Mouse (Mus musculus) embryonic stem cell, embryonic (primary cell): Measurements from ENCODE around the gene Mrps35.

Experiments
- CTCF ChIA-PET, 4 experiments: fragments of 300-600 bp in 2 of 4; fragments of 350-600 bp in 2 of 4; sonication (Branson Sonifier 250); formaldehyde crosslinking; loops; one replicate each; lab custom pipeline; 2022; ENCODE audit warnings: inconsistent platforms in 2 of 4; lab: Charles Lee
- POLR2A ChIA-PET, 4 experiments: fragments of 300-600 bp in 2 of 4; fragments of 350-600 bp in 2 of 4; sonication (Branson Sonifier 250); formaldehyde crosslinking; loops; one replicate each; lab custom pipeline; 2022; ENCODE audit warnings: antibody characterized with exemption in 4 of 4, inconsistent platforms in 1 of 4; lab: Charles Lee

Mrps35 gene

DNA sequence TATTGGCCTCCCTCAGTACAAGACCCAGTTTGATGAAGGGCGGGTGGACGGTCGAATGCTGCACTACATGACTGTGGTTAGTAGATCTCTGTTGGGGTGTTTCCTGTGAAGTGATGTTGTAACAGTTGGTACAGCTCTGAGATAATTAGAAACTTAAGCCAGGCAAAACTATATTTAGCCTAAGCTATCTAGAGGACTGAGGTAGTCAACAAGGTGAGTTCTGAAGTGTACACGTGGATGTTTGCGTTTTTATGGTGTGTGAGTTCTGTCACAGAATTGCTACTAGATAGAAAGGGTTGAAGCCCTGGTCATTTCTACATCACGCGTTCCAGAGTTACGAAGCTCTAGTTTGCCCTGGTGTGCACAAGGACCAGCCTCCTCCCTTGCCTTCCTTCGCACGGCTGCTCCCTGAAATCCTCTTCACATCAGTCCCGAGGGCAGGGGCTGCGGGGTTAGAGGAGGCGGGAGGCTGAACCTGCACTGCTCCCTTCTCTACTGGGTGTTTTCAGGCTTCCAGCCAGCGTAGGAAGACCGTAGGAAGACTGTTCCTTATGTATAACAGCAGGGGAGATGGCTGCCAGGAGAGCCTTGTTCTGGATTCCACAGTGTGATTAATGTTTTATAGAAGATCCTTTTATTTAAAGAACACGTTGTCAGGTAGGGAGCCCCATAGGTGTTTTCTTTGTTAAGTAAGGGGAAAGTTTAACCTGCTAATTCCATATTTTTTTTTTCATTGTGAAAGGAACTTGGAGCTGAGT, 20.0 kb upstream of the Mrps35 start:
- ChIA-PET POLR2A (no interaction called here), CTCF (interaction anchor here in 3 of 4 experiments (0.6 to 0.8 kb wide), 4 partner anchors 26 to 197 kb away, joined by 3 to 4 read pairs (median 4); no protein-coding TSS in a partner anchor)

DNA sequence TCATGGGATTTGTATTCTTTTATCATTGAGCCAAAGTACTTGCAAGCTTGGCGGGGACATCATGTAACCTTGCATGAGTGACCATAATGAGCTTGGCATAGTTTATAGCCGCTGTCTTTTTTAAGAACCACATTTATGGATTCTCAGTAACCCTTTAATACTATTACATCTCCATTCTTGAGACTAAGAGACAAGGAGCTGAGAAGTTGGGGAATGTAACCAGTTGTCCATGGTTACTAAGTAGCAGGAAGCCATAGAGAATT, 19.5 kb upstream of the Mrps35 start:
- POLR2A ChIA-PET: interaction anchor here in 1 of 4 experiments (0.6 kb wide), 1 partner anchor 9 kb away, joined by 4 read pairs; no protein-coding TSS in a partner anchor
- CTCF ChIA-PET: interaction anchor here in 1 of 4 experiments (0.6 kb wide), 1 partner anchor 26 kb away, joined by 4 read pairs; no protein-coding TSS in a partner anchor

DNA sequence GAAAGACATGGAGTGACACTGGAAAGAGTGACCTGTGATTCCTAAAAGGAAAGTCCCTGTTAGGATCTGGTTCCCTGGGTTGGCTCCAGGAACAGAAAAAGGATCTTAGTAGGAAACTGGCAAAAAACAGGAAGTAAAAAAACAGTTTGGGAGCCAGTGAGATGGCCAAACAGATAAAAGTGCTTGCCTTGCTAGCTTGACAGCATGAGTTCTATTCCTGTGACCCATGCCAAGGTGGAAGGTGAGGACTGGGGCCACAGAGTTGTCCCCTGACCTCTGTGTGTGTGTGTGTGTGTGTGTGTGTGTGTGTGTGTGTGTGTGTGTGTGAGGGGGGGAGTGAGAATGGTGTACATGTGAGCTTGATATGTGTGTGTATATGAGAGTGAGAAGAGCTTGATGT, 19.0 kb upstream of the Mrps35 start:
- ChIA-PET POLR2A (interaction anchor here in 1 of 4 experiments (0.6 kb wide), 1 partner anchor 9 kb away, joined by 4 read pairs; no protein-coding TSS in a partner anchor), CTCF (interaction anchor here in 2 of 4 experiments (0.6 to 0.7 kb wide), 2 partner anchors 27 to 190 kb away, joined by 4 to 5 read pairs; no protein-coding TSS in a partner anchor)

DNA sequence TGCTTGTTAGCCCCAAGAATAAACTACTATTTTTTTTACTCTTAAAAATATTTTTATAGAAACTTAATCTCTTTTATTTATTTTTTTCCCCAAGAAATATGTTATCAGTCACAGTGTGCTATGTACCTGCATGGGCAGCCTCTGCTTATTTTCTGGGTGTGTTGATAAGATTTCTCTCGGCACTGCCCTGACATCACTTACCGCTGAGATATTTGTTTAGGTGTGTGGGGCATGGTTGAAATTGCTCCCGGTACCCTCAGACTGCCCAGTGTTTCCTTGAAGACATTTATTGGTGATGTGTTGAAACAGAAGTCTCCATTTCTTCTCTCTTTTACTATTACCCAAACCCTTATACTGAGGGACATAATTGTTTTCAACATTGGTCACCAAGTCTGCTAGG, 17.8 kb upstream of the Mrps35 start:
- CTCF ChIA-PET: no interaction called here
- POLR2A ChIA-PET: interaction anchor here in 1 of 4 experiments (0.6 kb wide), 1 partner anchor 38 kb away, joined by 3 read pairs; no protein-coding TSS in a partner anchor

DNA sequence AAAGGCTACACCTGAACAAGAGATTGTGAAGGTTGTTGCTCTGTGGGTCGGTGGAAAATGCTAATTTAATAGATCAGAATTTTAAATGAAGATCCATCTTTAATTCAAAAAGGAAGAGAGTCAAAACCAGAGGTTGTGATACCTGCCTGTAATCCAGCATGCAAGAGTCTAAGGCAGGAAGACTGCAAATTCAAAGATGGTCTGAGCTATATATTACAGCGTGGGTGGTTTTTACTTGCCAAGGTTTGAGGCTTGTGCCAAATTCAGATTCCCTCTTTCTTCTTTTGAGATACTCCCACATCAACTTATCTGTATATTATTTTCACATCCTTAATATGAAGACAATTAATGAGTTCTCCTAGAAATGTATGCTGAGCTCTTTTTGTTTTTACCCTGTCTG, 14.2 kb upstream of the Mrps35 start:
- POLR2A ChIA-PET: no interaction called here
- CTCF ChIA-PET: no interaction called here

DNA sequence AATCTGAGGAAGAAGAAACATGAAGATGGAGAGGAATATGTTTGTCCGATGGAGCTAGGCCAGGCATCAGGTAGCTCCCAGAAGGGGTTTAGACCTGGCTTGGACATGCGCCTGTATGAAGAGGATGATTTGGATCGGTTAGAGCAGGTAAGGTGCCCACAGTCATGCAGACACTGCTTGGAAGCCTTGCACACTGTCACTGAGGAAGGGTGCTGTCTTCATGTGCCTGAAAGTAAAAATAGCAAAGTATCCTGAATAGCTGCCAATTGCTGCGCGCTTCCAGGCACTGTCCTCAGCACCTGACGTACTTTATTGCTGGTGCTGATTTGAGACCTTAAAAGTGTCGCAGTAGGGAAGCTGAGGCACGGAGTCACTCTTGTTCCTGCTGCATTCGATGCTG, 13.0 kb upstream of the Mrps35 start:
- ChIA-PET CTCF (no interaction called here), POLR2A (interaction anchor here in 1 of 4 experiments (0.7 to 0.9 kb wide), 2 partner anchors 17 to 196 kb away, joined by 3 read pairs; no protein-coding TSS in a partner anchor)

DNA sequence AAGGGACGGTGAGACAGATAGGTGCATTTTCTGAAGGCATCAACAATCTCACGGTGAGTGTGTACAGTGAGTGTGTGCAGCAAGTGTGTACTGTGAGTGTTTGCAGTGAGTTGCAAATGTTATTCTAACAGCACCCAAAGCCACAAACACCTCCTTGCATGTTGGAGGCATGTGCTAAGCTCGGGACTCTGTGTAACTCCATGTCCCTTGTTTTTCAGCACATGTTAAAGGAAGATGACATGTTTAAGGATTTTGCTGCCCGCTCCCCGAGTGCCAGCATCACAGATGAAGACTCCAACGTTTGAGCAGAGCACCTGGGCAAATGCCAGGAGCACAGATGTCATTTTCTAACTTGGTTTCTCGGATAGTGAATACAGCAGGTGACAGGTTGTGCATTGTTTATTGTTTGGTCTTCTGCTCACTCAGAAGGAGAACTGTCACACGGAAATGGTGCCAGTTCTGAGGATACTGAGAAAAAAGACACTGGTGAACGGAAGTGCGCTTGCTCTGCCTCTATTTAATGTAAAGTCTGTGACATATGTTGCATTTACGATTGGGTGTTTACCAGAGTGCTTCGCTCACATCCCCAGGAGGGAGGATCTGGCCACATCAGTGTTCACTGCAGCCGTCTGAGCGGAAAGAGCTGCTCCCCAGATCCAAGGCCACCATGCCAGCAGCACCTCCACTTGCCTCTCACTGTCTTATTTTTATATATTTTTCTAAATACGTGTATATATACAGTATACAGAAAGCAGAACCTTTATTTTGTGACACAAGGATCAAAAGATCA, 12.3 kb upstream of the Mrps35 start:
- CTCF ChIA-PET: no interaction called here
- POLR2A ChIA-PET: interaction anchor here in 2 of 4 experiments (0.6 to 2.4 kb wide), 3 partner anchors 11 to 18 kb away, joined by 4 to 11 read pairs (median 7); partner anchors contain the start of gene Mrps35 (in 1 of the 2)

DNA sequence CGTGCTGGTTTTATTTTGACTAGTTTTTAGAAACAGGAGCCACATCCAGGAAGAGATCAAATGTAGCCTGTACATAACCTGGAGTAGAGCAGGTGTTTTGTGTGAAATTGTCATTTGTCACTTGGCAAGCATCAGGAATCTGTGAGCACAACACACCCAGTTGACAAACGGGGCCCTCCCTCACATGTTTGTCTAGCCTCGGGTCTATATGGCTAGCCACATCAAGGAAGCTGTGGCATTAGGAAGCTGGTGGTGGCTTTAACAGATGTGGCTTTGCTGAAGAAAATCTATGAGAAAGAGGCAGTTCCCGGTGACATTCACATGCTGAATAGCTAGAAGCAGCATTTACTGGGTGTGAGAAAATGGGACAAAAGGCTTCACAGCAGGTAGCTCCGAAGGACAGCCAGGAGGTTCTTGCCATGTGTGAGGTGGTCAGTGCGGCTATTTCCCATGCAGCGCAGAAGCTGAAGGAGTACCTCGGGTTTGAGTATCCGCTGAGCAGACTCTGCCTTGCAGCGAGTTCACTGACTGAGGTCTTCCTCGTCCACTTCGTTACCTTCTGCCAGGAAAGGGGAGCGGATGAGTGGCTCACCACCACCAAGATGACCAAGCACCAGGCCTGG, 10.2 kb upstream of the Mrps35 start, which contains the start of gene Rep15:
Gene Rep15, plus strand, starts transcription at position 282 of the 623 bp plus-strand sequence.
- ChIA-PET CTCF (interaction anchor here in 1 of 4 experiments (0.6 to 1.2 kb wide), 4 partner anchors 38 to 208 kb away, joined by 3 read pairs; no protein-coding TSS in a partner anchor), POLR2A (interaction anchor here in 3 of 4 experiments (0.5 to 2.4 kb wide), 5 partner anchors 9 to 47 kb away, joined by 3 to 11 read pairs (median 4); partner anchors contain the start of gene Mrps35 (in 2 of the 3))

DNA sequence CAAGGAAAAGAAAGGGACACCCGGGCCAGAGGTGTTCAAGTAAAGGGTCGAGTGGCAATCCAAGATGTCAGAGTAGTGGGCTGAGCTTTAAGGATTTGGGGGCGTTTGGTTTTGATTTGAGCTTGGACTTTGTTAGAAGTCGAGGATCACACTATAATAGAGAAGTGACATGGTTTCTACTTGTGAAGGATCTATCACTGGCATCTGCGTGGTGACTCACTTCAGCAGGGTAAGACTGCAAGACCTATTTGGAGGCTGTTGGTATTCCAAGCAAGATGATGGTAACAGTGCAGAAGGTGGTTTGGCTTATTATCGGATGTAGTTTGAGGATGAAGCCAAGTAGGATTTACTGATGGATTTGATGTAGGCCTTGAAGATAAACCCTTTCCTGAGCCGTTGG, 1.1 kb downstream of the Mrps35 start:
- POLR2A ChIA-PET: interaction anchor here in 2 of 4 experiments (1.0 to 1.6 kb wide), 5 partner anchors 12 to 42 kb away, joined by 3 to 6 read pairs (median 4); no protein-coding TSS in a partner anchor
- CTCF ChIA-PET: no interaction called here

DNA sequence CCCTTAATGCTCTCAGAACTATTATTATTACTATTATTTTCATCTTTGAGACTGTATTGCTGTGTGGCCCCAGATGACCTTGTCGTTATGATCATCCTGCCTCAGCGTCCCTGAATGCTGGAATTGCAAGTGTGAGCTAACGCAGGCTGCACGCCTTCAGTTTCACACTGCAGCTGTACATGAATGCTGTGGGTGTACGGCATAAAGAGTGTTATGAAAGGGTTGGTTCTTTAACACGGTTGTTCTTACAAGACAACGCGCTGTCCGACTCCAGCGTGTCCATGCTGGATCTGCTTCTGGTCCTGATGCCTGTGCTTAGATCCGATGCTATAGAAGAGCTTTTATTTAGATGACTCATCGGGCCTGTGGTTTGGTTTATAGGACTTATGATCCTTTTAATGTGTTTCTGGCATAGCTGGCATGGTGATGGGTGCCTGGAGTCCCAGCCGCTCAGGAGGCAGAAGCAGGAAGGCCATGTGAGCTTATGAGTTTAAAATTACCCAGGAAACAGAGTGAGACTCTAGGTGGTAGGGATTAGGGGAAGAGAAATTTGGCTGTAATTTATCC, 6.8 kb downstream of the Mrps35 start:
- POLR2A ChIA-PET: interaction anchor here in 1 of 4 experiments (1.0 to 1.1 kb wide), 2 partner anchors 11 to 15 kb away, joined by 3 to 5 read pairs; no protein-coding TSS in a partner anchor
- CTCF ChIA-PET: no interaction called here

DNA sequence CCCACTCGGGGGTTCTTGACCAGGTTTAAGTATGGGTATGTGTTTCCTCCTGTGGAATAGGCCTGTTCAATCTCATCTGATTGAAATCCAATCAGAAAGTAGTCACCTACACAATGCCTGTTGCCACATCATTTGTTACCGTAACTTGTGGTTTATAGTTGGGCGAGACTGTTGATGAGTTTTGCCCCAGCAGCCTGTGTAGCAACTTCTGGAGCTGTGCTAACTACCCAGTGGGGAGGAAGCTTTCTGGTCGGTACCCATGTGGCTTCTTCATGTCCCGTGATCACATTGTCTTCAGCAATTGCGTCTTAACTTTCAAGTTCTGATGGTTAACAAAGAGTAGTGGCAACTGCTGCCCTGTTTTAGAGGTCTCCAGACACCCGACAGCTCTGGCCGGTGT, 9.1 kb downstream of the Mrps35 start:
- POLR2A ChIA-PET: interaction anchor here in 2 of 4 experiments (0.9 to 1.9 kb wide), 4 partner anchors 8 to 11 kb away, joined by 3 to 4 read pairs (median 4); no protein-coding TSS in a partner anchor
- CTCF ChIA-PET: no interaction called here

DNA sequence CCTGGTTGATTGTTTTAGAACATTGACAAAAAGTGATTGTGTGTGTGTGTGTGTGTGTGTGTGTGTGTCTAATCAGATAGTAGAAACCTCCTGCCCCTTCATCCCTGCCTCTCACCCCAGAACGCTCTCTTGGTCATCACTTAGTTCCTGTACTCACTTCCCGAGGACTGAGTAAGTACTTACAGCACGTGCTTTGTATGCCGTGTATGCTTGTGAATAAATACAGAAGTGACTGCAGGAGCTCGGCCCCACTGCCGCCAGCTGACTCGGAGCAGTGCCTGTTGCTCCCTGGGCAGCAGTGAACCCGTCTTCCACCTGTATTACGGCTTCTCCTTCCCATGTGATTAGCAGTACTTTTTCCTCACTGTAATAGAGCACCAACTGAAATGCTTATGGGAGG, 9.9 kb downstream of the Mrps35 start:
- ChIA-PET POLR2A (interaction anchor here in 2 of 4 experiments (0.7 to 1.9 kb wide), 6 partner anchors 7 to 1306 kb away, joined by 3 to 4 read pairs (median 3); partner anchors contain the start of gene Mrps35 (in 1 of the 2)), CTCF (no interaction called here)

DNA sequence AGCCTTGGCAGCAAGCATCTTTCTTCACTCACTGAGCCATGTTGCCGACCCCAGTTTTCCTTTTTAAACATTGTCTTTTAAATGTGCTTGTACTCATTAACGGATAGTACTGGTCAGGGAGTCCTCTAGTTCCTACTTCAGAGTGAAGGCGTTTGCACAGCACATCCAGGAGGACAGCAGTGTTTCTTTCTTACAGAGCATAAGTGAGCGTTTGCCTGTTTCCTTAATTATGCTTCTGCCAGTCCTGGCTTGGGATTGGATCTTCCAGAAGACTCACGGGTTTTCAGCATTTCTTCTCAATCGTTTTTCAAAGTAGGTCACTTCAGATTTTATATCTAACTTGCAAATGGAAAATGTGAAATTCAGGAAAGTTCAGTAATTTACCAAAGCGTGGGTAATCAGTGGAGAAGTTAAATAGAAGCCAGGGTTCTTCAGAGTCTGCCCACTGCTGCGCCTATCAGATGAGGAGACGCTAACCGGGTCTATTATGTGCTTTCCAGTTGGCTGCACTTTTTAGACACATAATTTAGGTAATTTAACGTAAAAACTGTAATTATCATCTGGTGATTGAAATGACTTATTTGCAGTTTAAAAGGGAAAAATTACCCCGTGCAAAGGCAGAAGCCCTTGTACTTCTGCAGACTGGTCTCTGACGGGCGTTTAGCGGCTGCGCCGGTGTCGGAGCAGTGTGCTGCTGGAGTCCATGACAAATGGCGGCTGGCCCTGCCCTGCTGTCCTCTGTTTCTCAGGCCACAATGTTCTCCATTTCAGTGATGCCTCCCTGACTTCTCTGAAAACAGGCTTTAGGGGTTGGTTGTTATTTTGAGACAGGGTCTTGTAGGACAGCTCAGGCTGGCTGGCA, 11.5 kb downstream of the Mrps35 start:
- POLR2A ChIA-PET: interaction anchor here in 3 of 4 experiments (0.6 to 1.5 kb wide), 7 partner anchors 8 to 421 kb away, joined by 3 to 6 read pairs (median 5); no protein-coding TSS in a partner anchor
- CTCF ChIA-PET: interaction anchor here in 1 of 4 experiments (0.9 kb wide), 1 partner anchor 60 kb away, joined by 3 read pairs; no protein-coding TSS in a partner anchor

DNA sequence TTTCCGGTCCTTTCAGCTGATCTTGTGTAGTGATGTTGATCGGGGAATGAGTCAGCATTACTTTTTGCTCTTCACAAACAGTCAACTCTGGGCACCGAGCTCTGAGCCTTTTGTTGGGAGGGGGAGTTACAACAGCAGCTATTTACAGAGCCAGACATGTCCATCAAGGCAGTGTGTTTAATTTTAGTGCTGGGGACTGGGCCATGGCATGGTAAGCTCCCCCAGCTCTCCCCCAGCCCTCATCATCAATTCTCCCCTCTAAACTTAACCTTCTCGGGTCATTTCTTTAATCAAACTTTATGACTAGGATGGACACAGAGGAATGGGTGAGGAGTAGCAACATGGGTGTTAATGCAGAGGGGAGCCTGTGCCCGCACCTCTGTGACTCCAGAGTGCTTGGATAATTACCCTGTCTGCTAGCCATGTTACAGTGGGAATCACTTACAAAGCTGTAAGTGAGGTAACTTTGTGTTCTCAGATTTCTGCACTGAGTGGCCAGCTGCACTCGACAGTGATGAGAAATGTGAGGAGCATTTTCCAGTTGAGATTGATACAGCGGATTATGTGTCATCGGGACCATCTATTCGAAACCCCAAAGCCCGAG, 12.9 kb downstream of the Mrps35 start:
- ChIA-PET POLR2A (interaction anchor here in 3 of 4 experiments (0.6 to 1.9 kb wide), 17 partner anchors 9 to 490 kb away, joined by 3 to 7 read pairs (median 4); partner anchors contain the start of gene Mrps35 (in 1 of the 3)), CTCF (interaction anchor here in 1 of 4 experiments (0.5 kb wide), 1 partner anchor 39 kb away, joined by 3 read pairs; no protein-coding TSS in a partner anchor)

DNA sequence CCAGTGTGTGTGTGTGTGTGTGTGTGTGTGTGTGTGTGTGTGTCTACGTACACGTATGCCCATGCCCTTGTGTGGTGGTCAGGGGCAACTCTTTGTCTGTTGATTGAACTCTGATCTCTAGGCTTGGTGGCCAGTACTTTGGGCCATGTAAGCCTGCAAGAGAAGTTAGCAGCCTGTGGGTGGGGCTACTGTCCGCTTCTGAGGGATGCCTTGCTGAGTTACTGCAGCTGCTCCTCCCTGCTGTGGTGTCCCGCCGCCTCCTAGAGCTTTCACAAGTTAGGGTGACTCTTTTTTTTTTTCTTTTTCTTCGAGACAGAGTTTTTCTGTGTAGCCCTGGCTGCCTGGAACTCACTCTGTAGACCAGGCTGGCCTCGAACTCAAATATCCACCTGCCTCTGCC, 16.8 kb downstream of the Mrps35 start:
- POLR2A ChIA-PET: interaction anchor here in 3 of 4 experiments (0.5 to 3.8 kb wide), 19 partner anchors 8 to 470 kb away, joined by 3 to 26 read pairs (median 4); partner anchors contain the start of genes Klhl42 (in 2 of the 3), Mansc4 (in 1 of the 3) and Mrps35 (in 1 of the 3)
- CTCF ChIA-PET: interaction anchor here in 3 of 4 experiments (0.5 to 1.5 kb wide), 10 partner anchors 8 to 1292 kb away, joined by 3 to 5 read pairs (median 3); no protein-coding TSS in a partner anchor

DNA sequence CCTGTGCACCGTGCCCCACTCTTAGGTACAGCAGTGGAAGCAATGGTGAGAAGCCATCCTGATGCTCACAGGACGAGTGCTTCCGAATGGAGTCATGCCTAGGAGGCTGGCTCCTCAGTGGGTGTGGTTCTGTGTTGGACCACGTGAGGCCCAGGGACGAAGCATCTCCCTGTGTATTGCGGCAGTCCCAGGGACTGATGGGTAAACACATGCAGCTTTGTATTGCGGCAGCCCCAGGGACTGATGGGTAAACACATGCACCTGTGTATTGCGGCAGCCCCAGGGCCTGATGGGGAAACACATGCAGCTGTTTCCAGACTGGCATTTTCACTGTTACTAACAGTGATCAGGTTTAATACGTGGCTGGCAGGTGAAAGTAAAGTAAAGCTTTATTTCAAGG, 19.1 kb downstream of the Mrps35 start:
- CTCF ChIA-PET: no interaction called here
- POLR2A ChIA-PET: interaction anchor here in 2 of 4 experiments (0.7 to 2.1 kb wide), 10 partner anchors 9 to 29 kb away, joined by 3 to 5 read pairs (median 3); partner anchors contain the start of genes Mrps35 (in 1 of the 2) and Rep15 (in 1 of the 2)
